Mouse (Mus musculus): ENCODE results near the gene 1700029F12Rik. TPM values are rescaled to one million over a fixed set of nuclear protein-coding genes. Genes with fewer than 3 reads are reported as not detected.

1700029F12Rik gene
- total and polyA plus RNA-seq, 3 experiments, result not detected

- Histone ChIP-seq H3K4me3 (replicated peaks in 1 of 3; ENCODE audit: low read depth in 2 of 3, low read length in 2 of 3, poor library complexity in 1 of 3) (no peak overlapping the region), H3K9me3 (replicated peaks; ENCODE audit: low read length) (peaks cover 3% of the 10 kb centered on the region), H3K4me1 (ENCODE audit: control insufficient read depth in 1 of 2, insufficient read depth in 2 of 2) (no peaks in the 10 kb centered on the region), H3K27me3 (replicated peaks) (no peaks in the 10 kb centered on the region), H3K9ac (ENCODE audit: insufficient read depth, low read depth) (no peak overlapping the region), H3K27ac (ENCODE audit: insufficient read depth, low read depth) (no peak overlapping the region), H3K79me2 (replicated peaks; ENCODE audit: control insufficient read depth, extremely low read depth, insufficient read depth, poor library complexity, severe bottlenecking) (no peaks in the 10 kb centered on the region), H3K36me3 (replicated peaks in 1 of 2; ENCODE audit: control insufficient read depth in 1 of 2, insufficient read depth in 1 of 2, low read length in 1 of 2) (no peaks in the 10 kb centered on the region), H3K4me2 (ENCODE audit: insufficient read depth, low read depth, poor library complexity, severe bottlenecking) (no peak overlapping the region)
- TF ChIP-seq BHLHE40 (IDR thresholded peaks at IDR 0.05; ENCODE audit: low read depth, low read length), result no peak
- TF ChIP-seq SIN3A (IDR thresholded peaks at IDR 0.05; ENCODE audit: low read length), result no peak
- no peak for TF ChIP-seq USF1 (IDR thresholded peaks at IDR 0.05; ENCODE audit: low read depth, low read length)
- TF ChIP-seq ETS1 (conservative IDR thresholded peaks at IDR 0.05; ENCODE audit: low read depth, low read length), result no peak
- TF ChIP-seq KAT2A (IDR thresholded peaks at IDR 0.05; ENCODE audit: insufficient replicate concordance, low read length), result no peak
- no peak for TF ChIP-seq JUND (conservative IDR thresholded peaks at IDR 0.05; ENCODE audit: low read depth, low read length)
- TF ChIP-seq ZMIZ1 (IDR thresholded peaks at IDR 0.05; ENCODE audit: low read depth, low read length), result no peak
- no peak for TF ChIP-seq TCF12 (IDR thresholded peaks at IDR 0.05; ENCODE audit: low read depth, low read length)
- TF ChIP-seq EP300 (IDR thresholded peaks at IDR 0.05; ENCODE audit: low read length), result no peak
- TF ChIP-seq IRF4 (IDR thresholded peaks at IDR 0.05; ENCODE audit: low read depth, low read length), result no peak
- no peak for TF ChIP-seq ZNF384 (IDR thresholded peaks at IDR 0.05; ENCODE audit: low read depth, low read length)
- TF ChIP-seq MAZ (IDR thresholded peaks at IDR 0.05; ENCODE audit: low read depth, low read length), result no peak
- TF ChIP-seq NRF1 (IDR thresholded peaks at IDR 0.05; ENCODE audit: low read depth, low read length), result no peak
- no peak for TF ChIP-seq NELFE (IDR thresholded peaks at IDR 0.05; ENCODE audit: low read depth, low read length)
- dilution Hi-C loops (cut with MboI; ENCODE audit: extremely low pct_ligation_motif_present, extremely low pct_unique_long_range_greater_than_20kb, low sequenced_read_pairs) (no loop called here), in situ Hi-C loops (cut with MboI; ENCODE audit: low pct_ligation_motif_present, low pct_unique_long_range_greater_than_20kb, low sequenced_read_pairs) (no loop called here)
- DNase-seq (ENCODE audit: extremely low read depth), result no peak
These were observed 14.0 kb downstream of the 1700029F12Rik start for GRCm38 (mm10) chr13:97020122-97020521.

- in situ Hi-C loops (cut with MboI; ENCODE audit: low pct_ligation_motif_present, low pct_unique_long_range_greater_than_20kb, low sequenced_read_pairs) (no loop called here), dilution Hi-C loops (cut with MboI; ENCODE audit: extremely low pct_ligation_motif_present, extremely low pct_unique_long_range_greater_than_20kb, low sequenced_read_pairs) (no loop called here)
- Histone ChIP-seq H3K27ac (ENCODE audit: insufficient read depth, low read depth) (no peak overlapping the region), H3K27me3 (replicated peaks) (no peaks in the 10 kb centered on the region), H3K9ac (ENCODE audit: insufficient read depth, low read depth) (no peak overlapping the region), H3K4me2 (ENCODE audit: insufficient read depth, low read depth, poor library complexity, severe bottlenecking) (no peak overlapping the region), H3K36me3 (replicated peaks in 1 of 2; ENCODE audit: control insufficient read depth in 1 of 2, insufficient read depth in 1 of 2, low read length in 1 of 2) (no peaks in the 10 kb centered on the region), H3K4me3 (replicated peaks in 1 of 3; ENCODE audit: low read depth in 2 of 3, low read length in 2 of 3, poor library complexity in 1 of 3) (no peak overlapping the region), H3K4me1 (ENCODE audit: control insufficient read depth in 1 of 2, insufficient read depth in 2 of 2) (no peaks in the 10 kb centered on the region), H3K79me2 (replicated peaks; ENCODE audit: control insufficient read depth, extremely low read depth, insufficient read depth, poor library complexity, severe bottlenecking) (no peaks in the 10 kb centered on the region), H3K9me3 (replicated peaks; ENCODE audit: low read length) (peaks cover 3% of the 10 kb centered on the region)
- no peak for DNase-seq (ENCODE audit: extremely low read depth)
- TF ChIP-seq TCF12 (IDR thresholded peaks at IDR 0.05; ENCODE audit: low read depth, low read length), result no peak
- no peak for TF ChIP-seq BHLHE40 (IDR thresholded peaks at IDR 0.05; ENCODE audit: low read depth, low read length)
- TF ChIP-seq NELFE (IDR thresholded peaks at IDR 0.05; ENCODE audit: low read depth, low read length), result no peak
- TF ChIP-seq HCFC1 (IDR thresholded peaks at IDR 0.05; ENCODE audit: low read depth, low read length), result no peak
- no peak for TF ChIP-seq SIN3A (IDR thresholded peaks at IDR 0.05; ENCODE audit: low read length)
- no peak for TF ChIP-seq MAFK (IDR thresholded peaks at IDR 0.05; ENCODE audit: insufficient replicate concordance, low read length)
- no peak for TF ChIP-seq MAX (IDR thresholded peaks at IDR 0.05; ENCODE audit: low read length)
- no peak for TF ChIP-seq CTCF (conservative IDR thresholded peaks at IDR 0.05 in 1 of 2, IDR thresholded peaks at IDR 0.05 in 1 of 2; ENCODE audit: low read depth in 2 of 2, low read length in 2 of 2)
- no peak for TF ChIP-seq UBTF (IDR thresholded peaks at IDR 0.05; ENCODE audit: low read depth, low read length)
- no peak for TF ChIP-seq IRF4 (IDR thresholded peaks at IDR 0.05; ENCODE audit: low read depth, low read length)
- TF ChIP-seq ETS1 (conservative IDR thresholded peaks at IDR 0.05; ENCODE audit: low read depth, low read length), result no peak
- TF ChIP-seq JUND (conservative IDR thresholded peaks at IDR 0.05; ENCODE audit: low read depth, low read length), result no peak
- TF ChIP-seq MYC (IDR thresholded peaks at IDR 0.05; ENCODE audit: low read depth, low read length), result no peak
- TF ChIP-seq RCOR1 (conservative IDR thresholded peaks at IDR 0.05; ENCODE audit: low read depth, low read length), result no peak
- TF ChIP-seq EP300 (IDR thresholded peaks at IDR 0.05; ENCODE audit: low read length), result no peak
- no peak for TF ChIP-seq ZC3H11A (IDR thresholded peaks at IDR 0.05; ENCODE audit: low read depth, low read length)
- no peak for TF ChIP-seq SMC3 (IDR thresholded peaks at IDR 0.05; ENCODE audit: low read depth, low read length)
- TF ChIP-seq ZKSCAN1 (IDR thresholded peaks at IDR 0.05; ENCODE audit: borderline replicate concordance, low read depth, low read length), result no peak
- TF ChIP-seq NRF1 (IDR thresholded peaks at IDR 0.05; ENCODE audit: low read depth, low read length), result no peak
These were observed 16.5 kb downstream of the 1700029F12Rik start for GRCm38 (mm10) chr13:97017711-97018110.

All from CH12.LX (cell line).